Mouse (Mus musculus): Measurements from ENCODE around the gene Styx.
"Not testable (repeated sequence)": the region's sequence is repeated elsewhere in the genome, so short reads cannot be mapped to it uniquely, and the experiment has no call there.

The Styx gene

DNA sequence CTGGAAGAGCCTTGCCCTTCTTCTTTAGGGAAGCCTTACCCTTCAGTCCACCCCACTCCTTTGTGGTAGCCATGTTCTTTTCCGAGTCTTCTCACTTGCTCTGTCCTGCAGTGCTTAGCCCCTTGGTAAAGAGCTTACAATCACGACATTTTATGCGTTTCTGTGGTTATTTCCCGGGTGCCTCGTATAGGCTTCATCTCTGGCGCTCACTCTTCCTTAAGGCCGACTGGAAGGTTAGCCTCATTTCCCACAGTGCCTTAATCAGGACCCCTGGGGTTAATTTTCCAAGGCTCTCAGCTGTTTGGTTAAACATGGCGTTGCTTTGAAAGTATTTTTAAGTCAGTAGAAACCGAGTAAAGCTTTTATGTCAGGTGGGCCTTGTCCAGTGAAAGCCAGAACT lies 88.5 kb downstream of the Styx start:
- DNase-seq = no peak

DNA sequence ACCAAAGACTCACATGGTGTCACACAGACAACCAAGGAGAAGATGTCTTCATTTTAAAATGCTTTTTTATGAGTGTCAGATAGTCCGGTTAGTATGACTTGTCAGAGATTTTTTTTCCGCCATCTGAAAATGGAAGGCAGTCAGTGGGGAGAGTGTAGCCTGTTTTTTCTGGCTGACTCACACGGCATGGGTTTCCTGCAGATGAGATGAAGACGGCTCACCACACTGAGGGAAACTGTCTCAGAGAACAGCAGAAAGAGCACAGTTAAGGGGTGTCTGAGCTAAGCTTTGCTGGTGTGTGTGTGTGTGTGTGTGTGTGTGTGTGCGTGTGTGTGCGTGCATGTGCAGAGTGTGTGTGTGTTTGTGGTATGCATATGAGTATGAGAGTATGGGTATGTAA lies 90.4 kb downstream of the Styx start:
- DNase-seq = no peak

DNA sequence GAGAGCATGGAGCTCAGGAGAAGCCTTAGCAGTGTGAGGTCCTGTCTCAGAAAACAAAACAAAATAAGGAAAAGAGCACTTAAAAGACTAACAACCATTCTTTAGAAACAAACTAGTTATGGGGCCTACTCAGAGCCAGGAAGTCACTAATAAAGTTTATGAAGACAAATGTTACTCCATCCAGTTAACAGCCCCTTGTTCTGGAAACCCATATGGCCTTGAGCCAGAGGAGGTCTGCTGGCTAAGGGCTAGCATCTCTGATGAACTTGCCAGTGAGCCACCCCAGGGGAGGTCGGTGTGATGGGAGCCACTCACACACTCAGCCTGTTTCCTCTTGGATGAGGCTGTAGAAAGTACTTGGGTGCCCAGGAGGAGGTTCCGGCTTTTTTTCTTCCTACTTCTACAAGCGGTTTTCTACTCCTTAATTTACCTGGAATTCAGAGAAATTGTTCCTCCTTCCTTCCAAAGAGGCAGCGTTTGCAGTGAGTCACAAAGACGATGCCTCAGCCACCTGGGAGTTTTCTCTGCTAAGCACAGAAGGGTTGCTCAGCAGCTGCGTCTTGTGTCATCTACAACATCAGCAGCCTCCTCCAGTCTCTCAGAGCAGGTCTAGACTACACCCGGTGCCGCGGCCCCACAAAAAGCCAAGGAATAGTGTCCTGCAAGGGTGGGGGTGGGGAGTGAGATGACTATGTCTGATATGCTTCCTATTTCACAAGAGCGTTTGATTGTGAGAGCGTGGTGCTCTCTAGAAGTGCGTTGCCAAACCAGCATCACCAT lies 92.1 kb downstream of the Styx start:
- DNase-seq = no peak

DNA sequence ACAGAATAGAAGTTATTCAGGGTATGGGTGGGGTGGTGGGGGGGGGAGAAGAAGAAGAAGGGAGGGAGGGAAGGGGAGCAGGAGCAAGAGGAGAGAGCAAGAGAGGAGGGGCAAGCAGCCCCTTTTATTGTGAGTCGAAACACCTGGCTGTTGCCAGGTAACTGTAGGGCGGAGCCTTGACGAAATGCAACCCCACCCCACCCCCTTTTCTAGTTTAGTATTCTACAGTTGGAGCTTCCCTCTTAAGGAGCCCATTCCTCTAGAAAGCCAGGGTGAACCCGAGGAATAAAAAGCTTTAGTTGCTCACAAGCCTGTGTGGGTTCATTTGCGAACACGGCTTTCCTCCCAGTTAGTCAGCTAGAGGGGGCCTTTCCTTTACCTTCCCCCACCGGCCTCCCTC lies 94.0 kb downstream of the Styx start:
- no peak for DNase-seq

DNA sequence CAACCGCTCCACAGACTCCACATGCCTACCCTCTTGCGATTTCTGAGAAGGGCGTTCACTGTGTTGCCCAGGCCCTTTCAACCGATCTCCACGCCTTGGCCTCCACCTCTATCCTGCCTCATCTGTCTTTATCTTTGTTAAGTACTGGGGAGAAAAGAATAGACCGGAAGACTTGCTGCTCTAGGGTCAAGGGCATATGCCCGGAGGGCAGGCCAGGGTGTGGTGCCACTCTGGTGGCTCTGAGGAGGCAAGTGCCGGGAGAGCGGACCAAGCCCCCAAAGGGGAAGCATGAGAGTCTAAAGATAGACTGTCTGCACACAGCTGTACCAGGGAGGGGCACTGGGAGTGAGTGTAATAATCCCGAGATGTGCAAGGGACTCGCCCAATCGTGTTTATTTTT lies 94.6 kb downstream of the Styx start:
- DNase-seq = no peak

DNA sequence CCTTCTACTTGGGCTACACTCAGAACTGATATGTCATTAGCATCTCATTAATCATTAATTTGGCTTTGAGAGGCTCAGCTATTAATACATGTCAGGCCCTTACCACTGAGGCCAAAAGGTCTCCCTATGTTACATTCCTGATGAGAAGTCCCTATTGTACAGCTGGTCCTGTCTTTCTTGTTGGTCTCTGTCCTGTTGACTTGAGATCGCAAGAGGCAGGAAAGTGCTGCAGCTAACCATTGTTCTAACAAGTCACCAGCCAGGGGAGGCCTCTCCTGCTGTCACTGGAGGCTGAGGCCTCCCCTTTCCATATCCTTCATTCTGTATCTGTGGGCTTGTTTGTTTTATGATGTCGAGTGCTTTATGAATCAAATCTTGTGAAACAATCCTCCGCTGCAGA lies 95.9 kb downstream of the Styx start:
- DNase-seq = no peak

DNA sequence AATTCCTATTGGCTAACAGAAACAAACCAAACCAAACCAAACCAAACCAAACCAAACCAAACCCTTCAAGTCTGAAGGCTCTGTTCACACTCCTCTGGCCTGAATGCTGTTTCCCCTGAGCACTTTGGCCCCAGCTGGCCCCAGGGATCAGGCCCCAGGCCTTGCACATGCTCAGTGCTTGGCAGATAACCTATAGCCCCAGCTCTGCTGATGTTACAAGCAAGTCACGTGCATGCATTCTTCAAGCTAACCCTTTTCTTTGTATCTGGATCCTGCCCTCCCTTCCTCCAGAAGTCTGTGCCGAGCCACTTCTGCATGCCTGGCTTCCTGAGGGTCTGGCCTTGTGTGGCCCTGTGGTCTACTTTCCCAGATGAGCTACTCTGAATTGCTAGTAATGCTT lies 100.2 kb downstream of the Styx start:
- DNase-seq = no peak

DNA sequence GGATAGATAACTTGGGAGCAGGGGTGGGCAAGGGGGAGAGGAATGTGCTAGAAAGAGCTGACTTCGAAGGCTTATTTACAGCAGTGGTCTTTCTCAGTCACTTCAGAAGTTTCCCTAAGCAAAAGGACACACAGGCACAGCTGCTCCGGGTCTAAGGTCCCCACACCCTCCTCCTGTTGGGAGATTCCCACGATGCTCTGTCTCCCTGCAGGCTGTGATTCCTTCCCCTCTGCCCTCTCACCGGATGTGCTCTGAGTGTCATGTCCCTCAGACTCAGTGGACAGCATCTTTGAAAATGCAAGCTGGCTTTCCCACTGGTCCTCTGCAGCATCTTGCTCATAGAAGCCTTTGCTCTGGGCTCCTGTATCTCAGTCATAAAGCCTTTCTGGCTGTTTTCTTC lies 101.3 kb downstream of the Styx start:
- no peak for DNase-seq

DNA sequence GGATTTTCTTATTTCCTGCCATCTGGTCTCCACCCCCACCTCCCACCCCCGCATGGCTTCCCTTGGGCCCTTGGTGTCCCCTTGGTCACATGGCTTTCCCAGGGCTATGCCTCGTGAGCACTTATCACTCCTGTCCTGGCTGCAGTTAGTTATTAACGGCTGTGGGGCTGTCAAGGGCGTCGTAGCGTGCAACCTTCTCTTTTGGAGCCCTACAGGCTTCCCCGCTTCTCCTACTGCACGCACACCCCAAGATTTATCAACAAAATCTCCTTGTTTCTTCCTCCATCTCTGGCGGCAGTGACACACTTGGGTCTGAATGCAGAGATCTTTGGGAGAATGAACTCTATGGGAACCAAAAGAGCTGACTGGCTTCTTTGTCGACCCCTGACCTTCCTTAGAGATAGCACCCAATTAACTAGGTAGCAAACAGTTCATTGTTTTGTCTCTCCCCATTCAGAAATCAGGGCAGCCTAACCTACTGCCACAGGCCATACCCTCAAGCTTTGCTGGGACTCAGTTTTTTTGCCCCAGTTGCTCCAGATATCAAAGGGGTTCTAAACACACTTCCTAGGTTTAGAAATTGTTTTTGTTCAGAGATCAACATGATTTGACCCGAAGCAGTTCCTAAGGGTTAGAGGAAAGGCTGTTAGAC lies 102.1 kb downstream of the Styx start:
- DNase-seq = peak; percentile 43

DNA sequence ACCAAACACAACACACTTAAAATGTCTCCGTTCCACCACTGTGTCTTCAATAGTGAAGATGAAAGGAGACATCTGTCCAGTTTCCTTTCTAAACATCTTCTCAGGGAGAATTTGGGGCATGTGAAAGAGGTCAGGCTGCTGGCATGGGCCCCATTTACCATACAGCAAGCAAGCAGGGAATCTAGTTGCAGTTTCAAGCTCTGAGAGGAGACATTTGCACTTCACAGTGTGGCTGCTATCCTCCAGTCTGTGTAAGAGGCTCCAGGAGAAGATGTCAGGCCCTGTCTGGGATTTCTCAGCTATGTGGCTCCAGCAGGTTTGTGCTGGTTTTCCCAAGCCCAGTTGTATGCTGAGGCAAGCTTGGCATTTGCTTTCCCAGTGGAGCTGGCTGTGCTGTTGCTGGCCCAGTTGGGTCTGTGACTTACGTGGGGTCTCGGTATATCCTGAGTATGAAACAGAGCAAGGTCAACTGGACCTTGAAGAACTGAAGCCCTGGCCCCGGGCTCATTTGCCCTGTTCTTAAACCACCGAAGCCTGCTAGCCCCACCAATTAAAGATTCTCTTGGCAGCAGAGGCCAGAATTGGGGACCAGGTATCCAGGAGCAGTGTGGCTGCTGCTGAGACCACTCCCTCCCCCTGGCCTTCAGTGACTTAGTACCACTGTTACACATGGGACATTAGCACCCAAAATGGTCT lies 102.8 kb downstream of the Styx start:
- DNase-seq = no peak

DNA sequence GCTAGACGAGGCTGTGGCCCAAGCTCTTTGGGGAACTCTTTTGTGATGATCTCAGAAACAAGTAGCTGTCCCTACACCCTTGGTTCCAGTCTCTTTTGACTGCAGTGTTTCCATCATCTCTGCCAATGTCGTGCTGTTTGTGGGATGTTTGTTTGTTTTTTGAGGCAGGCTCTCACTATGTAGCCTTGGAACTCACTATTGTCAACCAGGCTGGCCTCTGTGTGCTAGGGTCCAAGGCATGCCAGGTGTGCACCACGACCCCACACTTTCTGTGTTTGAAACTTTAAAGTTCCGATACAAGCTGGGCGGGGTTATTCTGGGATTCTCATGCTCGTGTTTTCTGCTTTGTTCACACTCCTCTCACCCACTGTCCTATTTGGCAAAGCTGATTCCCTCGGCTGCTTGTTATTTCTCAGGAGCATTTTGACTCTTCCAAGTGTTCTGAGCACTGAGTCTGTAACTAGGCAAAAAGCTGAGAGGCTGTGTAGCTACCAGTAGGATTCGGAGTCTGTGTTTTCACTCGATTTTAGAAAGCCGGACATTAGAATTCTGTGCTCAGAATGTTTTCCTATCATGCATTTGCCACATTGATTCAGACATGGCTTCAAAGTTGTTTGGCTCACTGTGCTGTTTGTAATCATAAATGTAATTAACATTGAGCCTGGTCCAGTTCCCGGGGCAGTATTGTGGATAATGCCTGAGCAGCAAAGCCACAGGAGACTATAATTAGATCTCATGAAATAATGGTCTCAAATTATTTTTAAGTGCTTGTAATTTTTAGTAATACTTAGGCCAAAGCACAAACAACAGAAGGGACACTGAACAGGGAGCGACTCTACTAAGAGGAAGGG lies 105.0 kb downstream of the Styx start:
- DNase-seq = no peak

DNA sequence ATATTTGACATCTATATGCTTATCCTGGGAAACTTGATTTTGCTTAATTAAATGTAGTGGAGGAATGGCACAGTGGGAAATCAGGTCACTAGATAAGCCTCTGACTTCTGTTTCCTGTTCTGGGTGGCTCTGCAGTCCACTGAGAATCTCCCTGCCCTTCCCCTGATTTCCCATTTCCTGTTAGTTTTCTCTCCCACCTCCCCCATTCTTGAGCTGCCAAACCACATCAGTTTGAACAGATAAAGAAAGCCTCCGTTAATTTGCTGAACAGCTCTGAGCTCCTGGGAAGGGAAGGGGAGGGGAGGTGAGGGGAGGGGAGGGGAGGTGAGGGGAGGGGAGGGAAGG lies 105.6 kb downstream of the Styx start:
- no peak for DNase-seq

DNA sequence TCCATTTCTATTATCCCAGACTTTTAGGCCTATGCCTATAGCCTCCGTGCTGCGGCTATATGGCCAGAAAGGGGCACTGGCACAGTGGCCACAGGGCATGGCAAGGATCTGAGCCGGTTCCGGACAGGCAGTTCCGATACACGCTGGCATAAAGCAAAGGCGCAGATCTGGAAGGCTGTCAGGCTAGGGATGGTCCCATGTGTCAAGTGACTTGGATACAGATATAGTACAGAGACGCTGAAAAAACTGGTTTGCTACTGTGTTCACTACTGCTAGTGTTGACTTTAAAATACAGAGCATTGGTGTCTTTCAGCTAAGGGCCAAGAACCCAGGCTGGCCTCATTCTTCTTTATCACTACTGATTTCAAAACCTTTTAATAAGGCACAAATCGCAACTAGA lies 106.1 kb downstream of the Styx start:
- no peak for DNase-seq

DNA sequence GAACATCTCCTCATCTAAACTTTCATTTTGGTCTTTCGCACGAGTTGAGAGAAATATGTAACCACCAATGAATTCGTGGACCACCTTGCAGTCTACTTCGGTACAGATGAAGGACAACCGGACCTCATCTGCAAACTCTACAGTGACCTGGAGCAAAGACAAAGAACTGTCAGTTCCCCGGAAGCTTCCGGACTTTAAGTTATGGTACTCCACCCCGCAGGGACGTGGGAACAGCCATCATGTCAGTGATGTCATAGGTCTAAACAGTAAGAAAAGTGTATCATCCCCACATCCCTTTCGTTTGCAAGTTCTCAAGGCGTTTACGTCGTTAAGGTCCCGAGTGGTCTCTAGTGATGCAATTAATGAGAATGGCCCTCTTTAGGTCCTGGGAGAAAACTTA lies 109.0 kb downstream of the Styx start:
- DNase-seq = no peak

DNA sequence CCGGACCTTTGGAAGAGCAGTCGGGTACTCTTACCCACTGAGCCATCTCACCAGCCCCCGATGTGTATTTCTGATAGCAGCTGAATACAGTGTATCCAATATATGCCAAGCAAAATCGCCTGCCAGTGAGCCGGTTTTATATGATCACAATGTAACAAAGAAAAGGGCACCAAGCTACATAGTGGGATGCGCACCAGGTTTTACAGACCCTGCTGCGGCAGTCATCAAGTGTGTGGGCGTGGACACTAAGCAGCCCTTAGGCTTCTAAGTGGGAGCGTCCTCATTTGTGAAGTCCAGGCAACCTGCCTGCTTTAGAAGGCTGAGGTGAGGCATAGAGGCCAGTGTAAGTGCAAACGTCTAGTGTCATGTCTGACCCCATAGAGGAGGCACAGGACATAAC lies 109.6 kb downstream of the Styx start:
- no peak for DNase-seq

DNA sequence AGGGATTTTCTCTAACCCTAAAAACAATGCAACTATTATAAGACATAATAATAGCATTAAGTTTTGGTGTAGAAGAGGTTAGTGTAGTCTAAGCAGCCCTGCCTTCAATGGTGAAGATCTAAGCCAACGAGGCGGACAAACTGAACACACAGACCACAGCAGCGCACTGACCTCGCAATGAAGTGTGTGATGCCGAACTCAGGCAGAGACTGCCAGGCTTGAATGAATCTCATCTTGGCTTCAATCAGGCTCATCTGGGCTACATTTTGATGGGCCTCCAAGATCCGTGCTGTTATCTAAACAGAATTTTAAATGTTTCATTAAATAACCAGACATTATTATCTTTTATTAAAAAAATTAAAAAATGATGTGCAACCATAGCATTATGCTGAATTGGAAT lies 111.1 kb downstream of the Styx start:
- DNase-seq = no peak

DNA sequence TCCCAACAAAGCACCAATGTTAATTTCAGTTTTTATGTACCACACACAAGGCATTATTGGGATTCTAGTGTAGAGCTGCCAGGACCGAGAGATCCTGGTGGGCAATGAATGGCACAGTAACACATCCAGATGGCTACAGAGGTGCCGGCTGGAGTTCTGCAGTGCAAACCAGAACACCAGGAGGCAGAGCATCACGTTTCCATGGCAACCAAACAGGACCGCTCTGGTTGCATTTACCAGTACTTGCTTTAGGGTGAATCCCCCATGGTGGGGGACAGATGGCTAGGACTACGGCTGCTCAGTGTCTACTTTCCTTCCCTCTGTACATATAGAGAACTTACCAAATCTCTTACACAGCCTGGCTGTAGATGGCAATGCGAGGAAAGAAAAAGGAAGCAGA lies 111.5 kb downstream of the Styx start:
- no peak for DNase-seq

DNA sequence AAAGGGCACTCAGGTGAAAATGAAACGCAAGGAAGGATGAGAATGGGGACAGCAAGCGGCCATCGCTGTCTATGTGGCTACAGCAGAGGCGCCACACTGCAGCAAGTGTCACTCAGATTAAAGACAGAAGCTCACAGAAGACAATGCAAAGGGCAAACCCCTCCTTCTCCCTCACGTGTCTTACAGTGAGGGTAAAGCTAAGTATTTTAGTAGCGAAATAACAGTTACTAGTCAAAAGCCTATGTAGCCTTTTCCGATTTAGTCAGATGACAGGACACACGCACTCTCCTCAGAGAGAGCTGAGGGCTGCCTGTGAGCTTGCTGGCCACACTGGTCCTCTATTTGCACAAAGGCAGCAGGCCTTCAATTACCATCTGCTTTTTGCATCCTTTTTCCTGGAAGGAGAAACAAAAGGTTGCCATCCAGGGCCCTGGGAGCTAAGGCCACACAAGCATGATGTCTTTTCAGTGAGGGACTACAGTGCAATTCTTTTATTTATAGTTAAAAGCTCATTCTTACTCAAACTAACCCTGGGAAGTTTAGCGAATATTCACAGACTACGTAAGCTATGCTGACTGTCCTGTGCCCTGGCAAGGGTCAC lies 112.1 kb downstream of the Styx start:
- DNase-seq = no peak

DNA sequence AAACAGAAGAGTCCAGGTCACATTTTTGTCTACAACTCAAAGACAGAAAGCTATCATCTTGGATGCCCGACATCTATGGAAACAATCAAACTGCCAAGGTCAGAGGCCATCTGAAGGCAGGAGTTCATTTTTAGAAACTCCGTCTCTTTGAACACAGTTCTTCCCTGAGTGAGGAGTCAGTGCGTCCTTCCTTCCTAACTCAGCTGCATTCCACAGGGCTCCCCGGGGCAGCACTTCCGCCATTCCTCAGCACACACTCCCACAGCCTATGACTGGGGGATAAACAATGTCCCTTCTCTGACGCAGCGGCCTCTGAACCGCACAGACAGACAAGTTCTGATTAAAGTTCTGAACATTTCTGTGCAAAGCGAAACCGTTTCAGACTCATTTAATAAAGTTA lies 112.7 kb downstream of the Styx start:
- no peak for DNase-seq

DNA sequence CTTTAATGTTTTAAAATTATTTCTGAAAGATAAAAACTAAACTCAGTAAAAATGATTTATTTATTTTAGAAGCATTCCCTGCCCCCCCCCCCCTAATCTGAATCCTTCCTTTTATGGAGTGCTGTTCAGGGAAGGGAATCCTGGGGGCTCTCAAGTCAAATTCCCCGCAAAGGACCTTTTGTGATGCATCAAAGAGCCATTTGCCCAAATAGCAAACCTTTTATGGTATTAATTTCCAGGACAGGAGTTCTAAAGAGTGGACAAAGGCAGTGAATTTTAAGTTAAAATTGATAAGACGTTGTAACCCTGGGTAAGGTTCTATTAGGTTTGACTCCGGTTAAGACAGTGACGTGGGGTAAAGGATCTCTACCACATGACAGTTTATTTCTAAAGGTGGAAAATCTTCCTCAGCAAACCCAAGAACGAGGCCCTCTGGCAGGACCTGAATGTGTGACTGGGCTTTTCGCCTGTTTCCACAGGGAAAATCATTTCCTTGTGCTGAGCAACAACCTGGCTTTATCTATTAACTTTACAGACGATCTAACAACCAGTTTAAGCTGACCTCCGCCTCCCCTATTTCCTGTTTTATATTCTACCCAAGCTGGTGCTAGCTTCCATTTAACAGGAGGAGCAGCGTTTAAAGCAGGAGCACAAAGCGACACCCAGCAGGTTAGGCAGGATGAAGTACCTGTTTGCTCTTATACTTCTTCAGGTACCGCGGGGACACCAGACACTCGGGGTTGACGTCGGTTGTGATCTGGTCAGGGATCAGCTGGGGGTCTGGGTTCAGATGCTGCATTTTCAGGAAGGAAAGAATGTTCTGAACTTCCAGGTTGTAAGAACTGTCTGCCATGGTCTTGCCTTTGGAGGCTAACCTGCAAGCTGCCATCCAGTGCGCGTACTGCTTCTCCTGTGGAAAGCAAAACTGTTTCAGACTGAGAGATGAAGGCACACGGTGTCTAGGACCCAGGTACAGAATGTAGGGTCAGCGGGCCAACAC lies 113.4 kb downstream of the Styx start:
- DNase-seq = no peak

DNA sequence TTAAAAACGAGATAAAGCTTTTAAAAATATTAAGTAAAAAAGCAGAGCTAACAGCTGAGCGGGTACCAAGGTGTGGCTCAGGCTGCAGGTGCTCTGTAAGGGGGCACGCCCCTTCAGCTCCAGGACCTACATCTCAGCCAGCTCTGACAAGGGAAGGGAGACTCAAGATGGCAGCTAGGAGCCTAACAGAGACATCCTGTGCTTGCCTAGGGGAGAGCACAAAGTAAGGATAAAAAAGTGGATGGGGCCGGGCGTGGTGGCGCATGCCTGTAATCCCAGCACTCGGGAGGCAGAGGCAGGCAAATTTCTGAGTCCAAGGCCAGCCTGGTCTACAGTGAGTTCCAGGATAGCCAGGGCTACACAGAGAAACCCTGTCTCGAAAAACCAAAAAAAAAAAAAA lies 115.5 kb downstream of the Styx start:
- DNase-seq = not testable (repeated sequence)

DNA sequence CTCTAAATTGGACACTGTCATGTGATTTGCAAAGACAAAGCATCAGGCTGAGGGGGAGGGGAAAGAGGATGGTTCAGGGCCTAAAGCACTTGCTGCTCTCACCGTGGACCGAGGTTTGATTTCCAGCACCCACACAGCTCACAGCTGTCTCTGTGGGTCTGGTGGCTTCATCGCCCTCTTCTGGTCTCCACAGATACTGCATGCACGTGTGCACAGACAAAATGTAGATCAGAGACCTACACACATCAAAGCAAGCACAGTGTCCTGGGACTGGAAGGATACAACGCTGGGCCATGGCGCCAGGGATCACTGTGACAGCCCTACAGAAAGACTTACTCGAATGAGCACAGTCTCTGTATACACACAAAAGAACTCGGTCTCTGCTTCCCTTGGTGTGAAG lies 118.6 kb downstream of the Styx start:
- no peak for DNase-seq
